In the genomic region with DNA sequence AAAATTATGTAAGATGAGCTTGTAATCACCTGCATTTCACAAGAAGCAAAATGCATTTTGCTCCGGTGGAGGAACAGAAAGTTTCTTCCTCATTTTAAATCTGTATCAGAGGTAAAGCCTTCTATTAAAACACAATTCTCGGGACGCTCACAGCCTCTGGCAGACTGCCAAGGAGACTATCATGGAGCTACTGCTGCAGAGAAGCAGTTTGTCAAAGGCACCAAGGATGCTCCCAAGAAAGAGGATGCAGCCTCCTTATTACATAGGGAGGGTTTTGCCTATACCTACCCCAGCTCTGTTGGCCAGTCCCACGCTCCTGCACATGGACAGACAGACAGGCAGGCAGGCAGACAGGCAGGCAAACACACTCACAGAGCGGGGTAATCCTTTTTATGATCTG, we compare ENCODE assay signal across 9 mouse cellular contexts. TPM values are rescaled to one million over a fixed set of nuclear protein-coding genes. Genes with fewer than 3 reads are reported as not detected.
DNase-seq lines count a peak whose midpoint lies in the region; ATAC-seq and TF ChIP-seq lines count a peak whose summit lies in the region.
"Had no signal": no experiment of that assay in that cellular context is flagged by ENCODE, and none has a peak within 500 bp of the region (broad histone marks: within the 10 kb centered on the region; RNA-seq: fewer than 3 reads in every experiment).

No protein-coding gene starts in this region.

- no peaks in the 10 kb centered on the region for H3K27me3 ChIP-seq in lung, postnatal 0 days (replicated peaks; ENCODE audit: insufficient read depth, low read length)
- H3K27me3 ChIP-seq in midbrain, embryonic 15.5 days (replicated peaks): no peaks in the 10 kb centered on the region
- H3K27me3 ChIP-seq: liver, embryonic 15.5 days had no signal

- ATAC-seq in lung, postnatal 0 days: no peak
- ATAC-seq in midbrain, embryonic 15.5 days (replicated peaks): peak; percentile 46; the same call in 1 of the 2 replicates

- no peaks in the 10 kb centered on the region for H3K4me1 ChIP-seq in lung, postnatal 0 days (ENCODE audit: insufficient read depth, low read depth, low read length)
- H3K4me1 ChIP-seq in midbrain, embryonic 15.5 days: peaks cover 26% of the 10 kb centered on the region
- H3K4me1 ChIP-seq: liver, embryonic 15.5 days had no signal

- no peaks in the 10 kb centered on the region for H3K9me3 ChIP-seq in lung, postnatal 0 days (ENCODE audit: low read length)
- H3K9me3 ChIP-seq in midbrain, embryonic 15.5 days: no peaks in the 10 kb centered on the region
- H3K9me3 ChIP-seq: liver, embryonic 15.5 days had no signal

- TF ChIP-seq CTCF in lung, postnatal 0 days (IDR thresholded peaks at IDR 0.05): no peak

- no peak overlapping the region for H3K27ac ChIP-seq in lung, postnatal 0 days (ENCODE audit: low read length)
- peak overlapping the region; percentile 71; the same call in 1 of the 2 replicates for H3K27ac ChIP-seq in midbrain, embryonic 15.5 days
- H3K27ac ChIP-seq: liver, embryonic 15.5 days had no signal

- H3K4me2 ChIP-seq in lung, postnatal 0 days (replicated peaks; ENCODE audit: low read depth, low read length): no peak overlapping the region
- H3K4me2 ChIP-seq in midbrain, embryonic 15.5 days: peak overlapping the region; percentile 16; the same call in 1 of the 2 replicates
- H3K4me2 ChIP-seq: liver, embryonic 15.5 days had no signal

- 31% methylated on average over 5 of the region's 5 CpGs for WGBS in lung, postnatal 0 days
- WGBS in midbrain, embryonic 15.5 days: 38% methylated on average over 5 of the region's 5 CpGs

- H3K4me3 ChIP-seq in lung, postnatal 0 days (ENCODE audit: low read depth, low read length): no peak overlapping the region
- no peak overlapping the region for H3K4me3 ChIP-seq in midbrain, embryonic 15.5 days
- H3K4me3 ChIP-seq: liver, embryonic 15.5 days had no signal

- no peak overlapping the region for H3K9ac ChIP-seq in lung, postnatal 0 days (replicated peaks; ENCODE audit: low read depth)
- no peak overlapping the region for H3K9ac ChIP-seq in midbrain, embryonic 15.5 days
- H3K9ac ChIP-seq: liver, embryonic 15.5 days had no signal

- intact Hi-C loops in heart, postnatal 25 days (cut with DNase I): no loop called here

- DNase-seq in heart, adult 11 months: peak; percentile 79
- DNase-seq in heart, postnatal 25 days (ENCODE audit: low spot score): no peak
- peak; percentile 32 for DNase-seq in lung, postnatal 14 days
- no peak for DNase-seq in lung, postnatal 0 days (ENCODE audit: low spot score)
- DNase-seq in cerebellum, adult 8-10 months: peak; percentile 33
- no peak for DNase-seq in B cell, adult 2 months
- DNase-seq in urinary bladder, adult 2 months (ENCODE audit: low spot score): no peak

- H3K36me3 ChIP-seq in lung, postnatal 0 days (ENCODE audit: insufficient read depth, low read length): no peaks in the 10 kb centered on the region
- H3K36me3 ChIP-seq in midbrain, embryonic 15.5 days (replicated peaks): no peaks in the 10 kb centered on the region
- H3K36me3 ChIP-seq: liver, embryonic 15.5 days had no signal

- TF ChIP-seq EP300 in lung, postnatal 0 days (IDR thresholded peaks at IDR 0.05): no peak

RNA-seq across cellular contexts. Expression of a gene that starts 16.4 kb away (rescaled TPM):
- total RNA-seq in heart, postnatal 25 days (2021): under 1 TPM; 0.39 to 0.42 TPM
- polyA plus RNA-seq in lung, postnatal 0 days (2015; fragmentation: Nextera tagmentation; extraction: Ambion mirVana): 0.23 and 0.33 TPM in 2 replicates
- 4.8 and 5.2 TPM in 2 replicates for polyA plus RNA-seq in midbrain, embryonic 15.5 days (2015; fragmentation: Nextera tagmentation; extraction: Ambion mirVana)
- polyA plus RNA-seq in urinary bladder, adult 2 months (2012; rRNA removed): 7.8 and 8.7 TPM in 2 replicates

Comparison
In these comparisons a context has a peak if more than half of its experiments do, and no peak if none do; other contexts are left out.
1. DNase-seq: peak in heart, adult 11 months (single experiment), lung, postnatal 14 days (single experiment) and cerebellum, adult 8-10 months (single experiment); none in heart, postnatal 25 days (single experiment), lung, postnatal 0 days (single experiment), B cell, adult 2 months (0 of 2) and urinary bladder, adult 2 months (single experiment).